ENCODE assay signal across 10 mouse cellular contexts in genomic region chr11:54931405-54932093, GRCm38 (mm10). TPM values are rescaled to one million over a fixed set of nuclear protein-coding genes. Genes with fewer than 3 reads are reported as not detected.
A peak's percentile ranks its signal among the peaks of the same experiment; 100 is the strongest.
DNase-seq lines count a peak whose midpoint lies in the region; ATAC-seq and TF ChIP-seq lines count a peak whose summit lies in the region.
"Had no signal": no experiment of that assay in that cellular context is flagged by ENCODE, and none has a peak within 500 bp of the region (broad histone marks: within the 10 kb centered on the region; RNA-seq: fewer than 3 reads in every experiment).

No protein-coding gene starts in this region.

- DNase-seq in cerebellum, adult 8-10 months = peak; percentile 48
- no peak for DNase-seq in cerebellum, adult 9-11 months
- peak; percentile 31 for DNase-seq in liver
- no peak for DNase-seq in liver, embryonic 11.5 days (ENCODE audit: low spot score)
- DNase-seq in layer of hippocampus, adult 2 months (ENCODE audit: low spot score in 2 of 2) = peak in 1 of 2 experiments; percentile 63
- peak; percentile 54 for DNase-seq in retina, embryonic 14.5 days (ENCODE audit: low spot score)
- no peak for DNase-seq in MN1 (ENCODE audit: low spot score)

- H3K4me2 ChIP-seq in liver, embryonic 11.5 days = no peak overlapping the region
- H3K4me2 ChIP-seq: heart, embryonic 13.5 days; lung, embryonic 15.5 days had no signal

- H3K4me3 ChIP-seq in liver, embryonic 11.5 days (ENCODE audit: low read depth, low read length) = no peak overlapping the region
- no peak overlapping the region for H3K4me3 ChIP-seq in bone marrow, adult 2 months (replicated peaks; ENCODE audit: control insufficient read depth, low read depth, low read length)
- no peak overlapping the region for H3K4me3 ChIP-seq in layer of hippocampus, adult 2 months
- H3K4me3 ChIP-seq: heart, embryonic 13.5 days; lung, embryonic 15.5 days had no signal

- no peak for ATAC-seq in liver, embryonic 11.5 days (replicated peaks; ENCODE audit: low FRiP score)

- no peak overlapping the region for H3K27ac ChIP-seq in liver, embryonic 11.5 days (ENCODE audit: low read depth, low read length)
- H3K27ac ChIP-seq in bone marrow, adult 2 months (ENCODE audit: control insufficient read depth, insufficient read depth, low read depth, low read length, poor library complexity) = no peak overlapping the region
- H3K27ac ChIP-seq in layer of hippocampus, adult 2 months = no peak overlapping the region
- H3K27ac ChIP-seq: heart, embryonic 13.5 days; lung, embryonic 15.5 days had no signal

- 63% methylated on average over 5 of the region's 5 CpGs for WGBS in liver, embryonic 11.5 days
- WGBS in bone marrow, adult 2 months = 65% methylated on average over 5 of the region's 5 CpGs

- H3K27me3 ChIP-seq in liver, embryonic 11.5 days (replicated peaks; ENCODE audit: control insufficient read depth, insufficient read depth, low read length) = no peaks in the 10 kb centered on the region
- H3K27me3 ChIP-seq: heart, embryonic 13.5 days; lung, embryonic 15.5 days had no signal

- TF ChIP-seq CTCF in bone marrow, adult 2 months (IDR thresholded peaks at IDR 0.05; ENCODE audit: control insufficient read depth, insufficient read depth, low read length) = peak; percentile 74
- TF ChIP-seq CTCF in layer of hippocampus, adult 2 months (conservative IDR thresholded peaks at IDR 0.05) = peak; percentile 88

- H3K36me3 ChIP-seq in liver, embryonic 11.5 days (ENCODE audit: control insufficient read depth, insufficient read depth, low read length) = peaks cover 11% of the 10 kb centered on the region; the same call in 1 of the 2 replicates

- no peaks in the 10 kb centered on the region for H3K9me3 ChIP-seq in liver, embryonic 11.5 days (ENCODE audit: control insufficient read depth, low read length)
- H3K9me3 ChIP-seq: heart, embryonic 13.5 days; lung, embryonic 15.5 days had no signal

- no peak for TF ChIP-seq POLR2A in bone marrow, adult 2 months (IDR thresholded peaks at IDR 0.05; ENCODE audit: borderline replicate concordance, control insufficient read depth, low read depth, low read length)

- 0 out of 2 replicates have a peak, but pooled peaks cover 4% of the 10 kb centered on the region for H3K4me1 ChIP-seq in liver, embryonic 11.5 days (replicated peaks; ENCODE audit: control insufficient read depth, insufficient read depth, low read length)
- H3K4me1 ChIP-seq in bone marrow, adult 2 months (ENCODE audit: control insufficient read depth, insufficient read depth, low read length) = peaks cover 5% of the 10 kb centered on the region

- H3K9ac ChIP-seq in liver, embryonic 11.5 days (ENCODE audit: low read depth, low read length) = no peak overlapping the region
- H3K9ac ChIP-seq: lung, embryonic 15.5 days had no signal

RNA-seq across cellular contexts. Expression of gene Gpx3, which starts 29.3 kb away (rescaled TPM):
- polyA plus RNA-seq in liver, embryonic 11.5 days (2014; fragmentation: Nextera tagmentation; extraction: Ambion mirVana) = 84.0 and 89.6 TPM in 2 replicates
- 86.6 and 132 TPM in 2 replicates for polyA plus RNA-seq in bone marrow, adult 2 months (2011; ENCODE audit: insufficient read depth, insufficient read length, low replicate concordance, missing spikeins)
- total RNA-seq in layer of hippocampus, adult 2 months (2021) = 1 to 10 TPM; 3.9 to 4.0 TPM

RNA-seq across cellular contexts. Expression of gene Tnip1, which starts 31.2 kb away (rescaled TPM):
- 11.4 and 12.1 TPM in 2 replicates for polyA plus RNA-seq in liver, embryonic 11.5 days (2014; fragmentation: Nextera tagmentation; extraction: Ambion mirVana)
- polyA plus RNA-seq in bone marrow, adult 2 months (2011; ENCODE audit: insufficient read depth, insufficient read length, low replicate concordance, missing spikeins) = 10.1 and 22.5 TPM in 2 replicates
- 10 to 100 TPM; 33.0 to 33.1 TPM for total RNA-seq in layer of hippocampus, adult 2 months (2021)

Comparison
In these comparisons a context has a peak if more than half of its experiments do, and no peak if none do; other contexts are left out.
1. DNase-seq: peak in cerebellum, adult 8-10 months (single experiment), liver (single experiment) and retina, embryonic 14.5 days (single experiment); none in cerebellum, adult 9-11 months (single experiment), liver, embryonic 11.5 days (single experiment) and MN1 (single experiment).